Mouse (Mus musculus) C2C12 (cell line): Measurements from ENCODE around the gene Slc25a41. TPM values are rescaled to one million over a fixed set of nuclear protein-coding genes. Genes with fewer than 3 reads are reported as not detected.

Experiments used
- H3K27me3 ChIP-seq: one replicate; pipeline ENCODE4 v1.6.1; 2011; ENCODE audit not compliant: control insufficient read depth, insufficient read depth, insufficient read length
- H3K36me3 ChIP-seq: one replicate; pipeline ENCODE4 v1.6.1; 2011; ENCODE audit not compliant: control insufficient read depth, insufficient read depth
- H3K4me3 ChIP-seq: one replicate; pipeline ENCODE4 v1.5.1; 2011; ENCODE audit warnings: mild to moderate bottlenecking, control low read depth; ENCODE audit not compliant: poor library complexity, insufficient read depth, severe bottlenecking
- H3K79me2 ChIP-seq: one replicate; pipeline ENCODE4 v1.6.1; 2011; ENCODE audit not compliant: control insufficient read depth, insufficient read depth
- H3K79me3 ChIP-seq: one replicate; pipeline ENCODE4 v1.6.1; 2011; ENCODE audit warnings: low read depth, control low read depth
- H3ac ChIP-seq: one replicate; pipeline ENCODE3; 2011; ENCODE audit warnings: low read depth; ENCODE audit not compliant: control insufficient read depth, insufficient read length
- CEBPB ChIP-seq: IDR thresholded peaks from one replicate; pipeline ENCODE4 v1.6.1; 2011; ENCODE audit warnings: low read depth, mild to moderate bottlenecking, control low read depth, moderate library complexity
- CTCF ChIP-seq: IDR thresholded peaks from one replicate; pipeline ENCODE4 v1.5.1; 2011; ENCODE audit not compliant: control insufficient read depth, insufficient read depth, insufficient read length
- FOSL1 ChIP-seq: IDR thresholded peaks from one replicate; pipeline ENCODE4 v1.8.0; 2011; ENCODE audit warnings: mild to moderate bottlenecking, low read length; ENCODE audit not compliant: poor library complexity, insufficient read depth, severe bottlenecking
- MAX ChIP-seq: IDR thresholded peaks from one replicate; pipeline ENCODE4 v1.6.1; 2011; ENCODE audit warnings: mild to moderate bottlenecking, control low read depth
- MYOD1 ChIP-seq: IDR thresholded peaks from one replicate; pipeline ENCODE4 v1.6.1; 2011; ENCODE audit warnings: low read depth; ENCODE audit not compliant: control insufficient read depth, insufficient read length
- MYOG ChIP-seq: IDR thresholded peaks from one replicate; pipeline ENCODE4 v1.6.1; 2011; ENCODE audit not compliant: control insufficient read depth, insufficient read length; ENCODE audit errors: extremely low read depth
- USF1 ChIP-seq: IDR thresholded peaks from one replicate; pipeline ENCODE4 v1.6.1; 2011; ENCODE audit warnings: low read depth, mild to moderate bottlenecking, control low read depth, moderate library complexity
- polyA plus RNA-seq: library from polyadenylated mRNA; unstranded; fragments of >200 nt; fragmentation: generic; extraction: Trizol; gene quantifications from one replicate; pipeline ENCODE4 v1.2.1, GENCODE M21; 2012; ENCODE audit warnings: missing spikeins

The Slc25a41 gene
- polyA plus RNA-seq, 1 experiment = not detected

DNA sequence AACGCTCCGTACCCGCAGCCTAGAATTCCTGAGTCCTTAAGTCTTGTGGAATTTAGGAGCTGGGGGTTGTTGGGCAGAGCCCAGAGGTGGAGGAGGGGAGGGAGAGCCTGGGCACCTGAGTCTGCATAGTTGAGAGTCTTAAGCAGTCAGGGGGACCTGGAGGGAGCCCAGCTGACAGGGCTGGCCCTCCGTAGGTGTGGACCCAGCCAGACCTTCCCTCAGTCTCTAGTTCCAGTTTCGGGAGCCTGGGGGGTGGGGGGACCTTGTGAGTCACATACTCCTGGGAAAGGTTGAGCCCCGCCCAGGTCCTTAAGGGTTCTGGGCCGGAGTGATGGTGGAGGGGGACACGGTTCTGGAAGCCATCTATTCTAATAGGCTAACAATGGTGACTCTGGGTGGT, 21.6 kb upstream of the Slc25a41 start:
- Histone ChIP-seq H3K36me3 (no peaks in the 10 kb centered on the region), H3K79me2 (no peaks in the 10 kb centered on the region), H3K4me3 (no peak overlapping the region), H3K27me3 (peaks cover 69% of the 10 kb centered on the region), H3ac (no peak overlapping the region), H3K79me3 (no peaks in the 10 kb centered on the region)
- TF ChIP-seq CEBPB = no peak

DNA sequence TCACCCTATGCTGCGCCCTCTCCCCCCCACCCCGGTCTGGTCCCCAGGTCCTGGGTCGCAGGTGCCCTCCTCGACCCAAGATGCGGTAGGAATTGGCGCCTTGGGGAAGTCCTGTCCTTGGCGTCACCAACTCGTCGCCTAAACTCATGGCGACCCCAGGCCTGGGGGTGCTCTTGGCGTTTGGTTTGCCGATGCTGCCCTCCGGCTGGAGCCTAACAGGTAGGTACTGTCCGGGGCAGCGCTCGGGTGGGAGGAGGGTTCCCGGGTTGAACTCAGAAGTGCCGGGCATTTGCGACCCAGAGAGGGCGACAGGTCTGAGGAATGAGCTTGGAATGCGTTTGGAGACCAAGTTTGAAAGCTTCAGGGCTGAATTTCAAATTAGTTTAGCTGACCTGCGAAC, 21.1 kb upstream of the Slc25a41 start:
- H3K27me3 ChIP-seq = peaks cover 70% of the 10 kb centered on the region

DNA sequence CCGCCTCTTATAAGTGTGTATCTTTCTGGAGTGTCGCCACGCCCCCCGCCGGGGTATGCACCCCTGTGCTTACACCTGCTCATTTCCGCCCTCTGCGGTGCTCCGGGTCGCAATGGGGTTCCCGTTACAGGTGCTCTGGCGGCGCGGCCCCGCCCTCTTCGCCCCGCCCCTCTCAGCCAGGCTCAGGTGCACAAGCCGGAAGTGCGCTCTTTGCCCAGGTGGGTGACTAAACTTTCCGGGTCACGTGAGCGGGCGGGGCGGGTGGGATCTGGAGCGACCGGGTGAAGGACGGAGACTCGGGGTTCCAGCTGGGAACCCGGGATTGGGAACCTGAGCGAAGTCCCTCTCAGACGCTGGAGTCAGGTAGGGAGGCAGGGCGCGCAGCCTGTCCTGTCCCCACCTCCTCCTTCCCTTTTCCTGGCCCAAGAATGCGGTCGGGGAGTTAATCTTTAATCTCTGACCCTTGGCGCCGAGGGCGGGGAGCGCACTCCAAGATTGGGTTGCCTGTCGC, 20.6 kb upstream of the Slc25a41 start:
- no peak overlapping the region for H3ac ChIP-seq
- H3K79me2 ChIP-seq = no peaks in the 10 kb centered on the region
- H3K4me3 ChIP-seq = no peak overlapping the region
- no peaks in the 10 kb centered on the region for H3K36me3 ChIP-seq
- TF ChIP-seq CTCF (no peak), USF1 (no peak), MAX (no peak), MYOG (no peak), CEBPB (no peak), MYOD1 (no peak), FOSL1 (no peak)
- H3K27me3 ChIP-seq = peaks cover 65% of the 10 kb centered on the region
- H3K79me3 ChIP-seq = no peaks in the 10 kb centered on the region

More for the DNA sequence above, 21.1 kb upstream of the Slc25a41 start:
- no peaks in the 10 kb centered on the region for H3K79me2 ChIP-seq
- TF ChIP-seq MYOG (no peak), USF1 (no peak), FOSL1 (no peak), CTCF (no peak), CEBPB (no peak), MYOD1 (no peak), MAX (no peak)
- no peaks in the 10 kb centered on the region for H3K79me3 ChIP-seq
- no peak overlapping the region for H3ac ChIP-seq
- H3K4me3 ChIP-seq = no peak overlapping the region
- no peaks in the 10 kb centered on the region for H3K36me3 ChIP-seq

DNA sequence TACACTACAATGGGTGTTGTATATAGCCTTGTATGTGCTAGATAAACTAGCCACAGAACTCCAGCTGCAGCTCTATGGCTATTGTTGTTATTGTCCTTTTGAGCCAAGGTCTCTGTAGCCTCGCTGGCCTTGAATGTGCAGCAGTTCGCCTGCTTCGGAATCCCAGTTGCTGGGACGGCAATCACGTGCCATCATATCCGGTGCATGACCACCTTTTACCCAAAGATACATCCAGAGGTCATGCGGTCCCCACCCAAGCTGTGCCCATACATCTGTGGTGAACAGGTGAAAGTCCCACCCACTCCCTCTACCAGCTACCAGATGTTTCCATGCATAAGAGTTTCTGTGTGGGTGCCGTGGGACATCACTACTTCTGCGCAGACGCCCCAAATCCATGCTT, 19.6 kb upstream of the Slc25a41 start:
- H3K27me3 ChIP-seq = peaks cover 57% of the 10 kb centered on the region
- no peaks in the 10 kb centered on the region for H3K79me3 ChIP-seq
- H3ac ChIP-seq = no peak overlapping the region
- no peaks in the 10 kb centered on the region for H3K79me2 ChIP-seq
- H3K36me3 ChIP-seq = no peaks in the 10 kb centered on the region
- no peak overlapping the region for H3K4me3 ChIP-seq
- no peak for TF ChIP-seq FOSL1
- TF ChIP-seq USF1 = no peak
- TF ChIP-seq MYOG = no peak
- TF ChIP-seq CTCF = no peak
- TF ChIP-seq CEBPB = no peak
- no peak for TF ChIP-seq MYOD1
- TF ChIP-seq MAX = no peak

DNA sequence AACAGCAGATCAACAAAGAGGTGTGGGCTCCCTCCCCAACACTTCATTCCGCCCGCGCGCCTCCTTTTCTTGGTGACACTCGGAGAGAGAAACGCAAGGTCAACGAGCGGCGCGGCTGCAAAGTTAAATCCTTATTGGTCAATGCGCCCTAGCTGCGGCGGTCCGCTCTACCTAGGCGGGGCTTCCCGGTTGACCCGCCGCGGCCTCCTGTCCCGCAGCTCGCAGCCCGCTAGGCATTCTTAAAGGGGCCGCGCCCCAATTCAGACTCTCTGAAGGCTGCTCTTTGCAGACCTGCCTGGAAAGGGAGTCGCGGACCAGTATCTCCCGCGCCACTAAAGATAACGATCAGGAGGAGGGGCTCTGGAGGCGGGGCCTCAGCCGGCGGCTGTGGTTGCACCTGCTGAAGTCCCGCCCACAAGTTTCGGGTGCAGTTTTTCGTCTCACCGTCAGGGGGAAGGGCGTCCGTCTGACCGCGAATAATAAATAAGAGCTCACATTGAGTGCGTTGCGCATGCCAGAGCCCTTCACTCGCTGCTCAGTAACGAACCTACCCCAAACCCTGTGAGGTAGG, 18.9 kb upstream of the Slc25a41 start:
- TF ChIP-seq USF1 (no peak), MAX (no peak), FOSL1 (no peak), CEBPB (no peak), CTCF (no peak), MYOG (no peak), MYOD1 (no peak)
- Histone ChIP-seq H3K4me3 (peak overlapping the region; percentile 15), H3K79me2 (no peaks in the 10 kb centered on the region), H3K36me3 (no peaks in the 10 kb centered on the region), H3K27me3 (peaks cover 54% of the 10 kb centered on the region), H3ac (no peak overlapping the region), H3K79me3 (no peaks in the 10 kb centered on the region)

DNA sequence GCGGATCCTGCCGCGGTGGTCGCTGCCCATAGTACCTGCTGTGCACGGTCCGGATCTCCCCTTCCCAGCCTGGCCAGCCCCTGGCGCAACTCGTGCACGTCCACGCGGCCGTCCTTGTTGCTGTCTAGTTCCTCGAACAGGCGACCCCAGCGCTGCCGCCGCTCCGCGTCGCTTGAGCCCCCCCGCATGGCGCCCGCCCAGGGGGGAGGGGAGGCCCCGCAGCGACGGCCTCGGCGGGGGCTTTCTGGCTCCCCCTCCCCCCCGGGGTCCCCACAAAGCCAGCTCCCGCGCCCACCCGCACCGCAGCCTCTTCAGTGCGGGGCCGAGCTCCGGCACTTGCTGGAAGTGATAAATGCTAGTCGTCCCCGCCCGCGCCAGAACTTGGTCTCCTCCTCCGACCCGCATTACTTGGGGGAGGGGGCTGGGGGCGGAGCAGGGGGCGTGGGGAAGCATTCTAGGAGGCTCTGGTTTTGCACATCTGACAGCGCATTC, 18.1 kb upstream of the Slc25a41 start, which contains the start of gene Slc25a23:
TSS of gene Slc25a23 (minus strand) at position 378 of the 492 bp plus-strand sequence.
- Histone ChIP-seq H3K4me3 (peak within 1 kb of the TSS; percentile 15), H3K36me3 (no peaks in the 10 kb centered on the region), H3ac (no peak within 1 kb of the TSS), H3K27me3 (peaks cover 48% of the 10 kb centered on the region), H3K79me2 (no peaks in the 10 kb centered on the region), H3K79me3 (no peaks in the 10 kb centered on the region)
- no peak for TF ChIP-seq FOSL1
- TF ChIP-seq MYOG = no peak
- TF ChIP-seq CEBPB = no peak
- TF ChIP-seq CTCF = no peak
- no peak for TF ChIP-seq USF1
